Mouse (Mus musculus): ENCODE results near the gene Gm10643. TPM values are rescaled to one million over a fixed set of nuclear protein-coding genes. Genes with fewer than 3 reads are reported as not detected.
A peak's percentile ranks its signal among the peaks of the same experiment; 100 is the strongest.

The Gm10643 gene
- total RNA-seq, 2 experiments from 2014 or later: 1.2 TPM; not detected in 1

DNA sequence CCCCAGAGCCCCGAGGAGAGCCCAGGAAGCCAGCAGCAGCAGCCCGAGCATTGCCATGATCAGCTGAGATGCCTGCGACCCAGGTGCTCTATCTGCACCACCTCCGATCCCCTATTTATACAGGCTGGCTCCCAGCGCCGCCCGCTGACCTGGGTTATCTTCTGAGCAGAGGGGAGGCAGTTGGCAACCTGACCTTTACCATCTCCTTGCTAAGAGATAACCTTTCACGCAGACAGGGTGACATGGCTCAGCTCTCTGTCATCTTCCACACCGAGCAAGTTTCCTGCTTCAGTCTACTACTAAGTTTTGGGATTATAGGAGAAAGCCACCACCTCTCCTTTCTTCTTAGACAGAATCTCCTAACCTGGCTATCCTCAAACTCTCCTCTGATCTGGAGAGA, 20.0 kb downstream of the Gm10643 start, which contains the start of gene Rln3:
Rln3 (minus strand) TSS at position 101 of the 400 bp plus-strand sequence.
- no peak for ATAC-seq (replicated peaks; ENCODE audit: low FRiP score, poor library complexity, severe bottlenecking)

- ATAC-seq (replicated peaks; ENCODE audit: low FRiP score, poor library complexity, severe bottlenecking): no peak
Measured at GRCm38 (mm10) chr8:84044103-84044502, 20.8 kb downstream of the Gm10643 start.

DNA sequence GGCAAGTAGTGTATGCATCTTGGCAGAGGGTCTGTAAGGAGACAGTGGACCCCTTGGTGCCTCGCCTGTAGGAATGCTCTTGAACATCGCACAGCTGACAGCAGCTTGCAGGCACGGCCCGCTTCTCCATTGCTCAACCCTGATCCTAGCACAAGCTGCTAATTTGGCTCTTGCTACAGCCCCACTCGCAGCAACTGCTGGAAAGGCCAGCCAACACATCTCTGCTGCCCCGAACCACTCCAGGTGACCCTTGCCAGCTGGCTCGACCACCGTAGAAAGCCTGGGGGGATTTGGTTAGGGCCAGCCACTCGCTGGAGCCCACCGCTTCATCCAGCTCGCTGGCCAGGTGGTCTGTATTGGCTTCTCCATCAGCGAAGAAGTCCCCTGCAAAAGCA, 22.0 kb downstream of the Gm10643 start:
- no peak for ATAC-seq (replicated peaks; ENCODE audit: low FRiP score, poor library complexity, severe bottlenecking)

- ATAC-seq (replicated peaks; ENCODE audit: low FRiP score, poor library complexity, severe bottlenecking): peak; percentile 56; the same call in 1 of the 2 replicates
Measured at GRCm38 (mm10) chr8:84042066-84042947, 22.6 kb downstream of the Gm10643 start, which contains the start of gene Il27ra. Gene Il27ra (minus strand): TSS chr8:84042589.

- ATAC-seq (replicated peaks; ENCODE audit: low FRiP score, poor library complexity, severe bottlenecking): 0 out of 2 replicates have a peak, but pooled peaks have one; percentile 40
Measured at GRCm38 (mm10) chr8:84039050-84039449, 25.9 kb downstream of the Gm10643 start.

DNA sequence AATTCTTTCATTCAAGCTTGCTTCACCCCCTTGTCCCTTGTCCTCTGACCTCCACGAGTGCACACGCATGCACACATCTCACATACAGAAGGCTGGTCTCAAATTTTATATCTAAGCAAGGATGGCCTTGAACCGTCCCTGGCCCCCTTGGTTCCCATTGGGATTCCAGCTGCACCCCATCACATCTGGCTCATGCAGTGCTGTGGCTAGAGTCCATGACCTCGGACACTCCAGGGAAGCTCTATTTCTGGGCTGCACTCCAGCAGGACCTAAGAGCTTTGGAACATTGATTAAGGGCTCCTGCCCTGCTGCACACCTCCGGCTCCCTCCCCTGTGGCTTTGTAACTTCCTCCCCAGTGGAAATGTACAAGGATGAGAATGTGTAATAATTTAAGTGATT, 26.9 kb downstream of the Gm10643 start:
- no peak for ATAC-seq (replicated peaks; ENCODE audit: low FRiP score, poor library complexity, severe bottlenecking)

DNA sequence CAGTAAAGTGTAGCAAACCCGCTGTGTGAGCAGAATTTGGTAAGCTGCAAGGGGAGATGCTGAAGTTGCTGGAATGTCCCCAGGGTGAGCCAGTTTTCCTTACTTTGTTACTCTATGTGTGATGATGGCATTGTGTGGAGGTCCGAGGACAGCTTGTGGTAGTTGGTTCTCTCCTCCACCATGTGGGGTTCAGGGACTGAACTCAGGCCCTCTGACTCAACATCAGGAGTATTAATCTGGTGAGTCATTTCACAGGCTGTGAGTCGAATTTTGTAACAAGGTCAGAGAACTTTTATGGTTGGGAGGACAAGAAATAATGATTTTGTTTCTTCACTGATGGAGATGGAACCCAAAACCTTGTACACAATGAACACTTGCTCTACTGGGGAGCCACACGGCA, 32.2 kb downstream of the Gm10643 start:
- no peak for ATAC-seq (replicated peaks; ENCODE audit: low FRiP score, poor library complexity, severe bottlenecking)

- no peak for ATAC-seq (replicated peaks; ENCODE audit: low FRiP score, poor library complexity, severe bottlenecking)
Measured at GRCm38 (mm10) chr8:84029272-84029671, 35.7 kb downstream of the Gm10643 start.

- ATAC-seq (replicated peaks; ENCODE audit: low FRiP score, poor library complexity, severe bottlenecking): no peak
Measured at GRCm38 (mm10) chr8:84027449-84027848, 37.5 kb downstream of the Gm10643 start.

DNA sequence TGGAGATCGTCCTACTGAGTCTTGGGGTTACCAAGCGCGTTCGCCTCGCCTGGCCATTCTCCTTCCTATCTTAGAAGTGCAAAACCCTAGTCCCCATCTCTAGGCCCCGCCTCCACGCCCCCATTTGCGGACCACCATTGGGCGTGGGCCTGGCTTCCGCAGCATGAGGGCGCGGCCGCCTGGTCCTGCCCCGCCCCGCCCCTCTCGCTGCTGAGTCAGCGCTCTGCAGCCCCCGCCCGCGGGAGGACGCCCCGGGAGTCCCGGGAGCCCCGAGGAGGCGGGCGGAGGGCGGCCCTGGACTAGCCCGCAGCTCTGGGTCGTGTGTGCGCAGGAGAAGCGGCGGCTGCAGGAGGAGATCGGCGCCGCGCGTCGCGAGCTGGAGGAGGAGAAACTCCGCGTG, 39.1 kb downstream of the Gm10643 start:
- ATAC-seq (replicated peaks; ENCODE audit: low FRiP score, poor library complexity, severe bottlenecking): no peak

GRCm38 (mm10) chr8:84024171-84024570, 40.8 kb downstream of the Gm10643 start:
- ATAC-seq (replicated peaks; ENCODE audit: low FRiP score, poor library complexity, severe bottlenecking): peak; percentile 52; the same call in 1 of the 2 replicates

- ATAC-seq (replicated peaks; ENCODE audit: low FRiP score, poor library complexity, severe bottlenecking): no peak
Measured at GRCm38 (mm10) chr8:84023631-84024030, 41.3 kb downstream of the Gm10643 start.

- ATAC-seq (replicated peaks; ENCODE audit: low FRiP score, poor library complexity, severe bottlenecking): no peak
Measured at GRCm38 (mm10) chr8:84023085-84023484, 41.9 kb downstream of the Gm10643 start.

GRCm38 (mm10) chr8:84021569-84021968, 43.4 kb downstream of the Gm10643 start:
- ATAC-seq (replicated peaks; ENCODE audit: low FRiP score, poor library complexity, severe bottlenecking): no peak

DNA sequence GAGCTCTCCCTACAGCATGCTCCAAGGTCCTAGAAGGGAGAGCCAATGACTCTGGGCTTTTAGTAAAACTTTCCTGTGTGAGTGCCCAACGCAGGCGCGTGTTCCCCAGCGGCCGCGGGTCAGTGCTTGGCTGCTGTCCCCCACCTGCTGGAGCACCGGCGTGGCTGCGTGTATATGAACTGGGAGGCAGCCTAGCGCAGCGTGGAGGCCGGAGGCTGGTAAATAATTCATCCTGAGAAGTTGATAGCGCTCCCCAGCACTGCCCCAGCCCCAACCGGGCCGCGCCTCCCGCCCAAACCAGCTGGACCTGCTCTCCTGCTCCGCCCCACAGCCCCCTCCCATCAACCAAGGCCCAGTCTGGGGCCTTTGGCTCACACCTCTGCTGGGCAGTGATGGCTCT, 43.8 kb downstream of the Gm10643 start, which contains the start of gene Palm3:
Palm3 (plus strand) TSS at position 376 of the 400 bp plus-strand sequence.
- no peak for ATAC-seq (replicated peaks; ENCODE audit: low FRiP score, poor library complexity, severe bottlenecking)

- ATAC-seq (replicated peaks; ENCODE audit: low FRiP score, poor library complexity, severe bottlenecking): no peak
Measured at GRCm38 (mm10) chr8:84019738-84020137, 45.2 kb downstream of the Gm10643 start.

- no peak for ATAC-seq (replicated peaks; ENCODE audit: low FRiP score, poor library complexity, severe bottlenecking)
Measured at GRCm38 (mm10) chr8:84015833-84016232, 49.1 kb downstream of the Gm10643 start.

All from erythroid progenitor cell, adult 5-6 weeks (primary cell).